Mouse (Mus musculus) liver, postnatal 0 days (tissue): ENCODE data around the gene Gch1. TPM values are rescaled to one million over a fixed set of nuclear protein-coding genes. Genes with fewer than 3 reads are reported as not detected.
A peak's percentile ranks its signal among the peaks of the same experiment; 100 is the strongest.

Experiments
- ATAC-seq: fragments of 200-750 bp; cut with Nextera tagmentation; 2 replicates; pipeline ENCODE4 v1.8.0; 2017; ENCODE audit warnings: mild to moderate bottlenecking, moderate library complexity
- DNase-seq: peaks from one replicate; pipeline ENCODE4 v3.0.0-alpha.2; 2016
- H3K27ac ChIP-seq: fragments of 300-500 bp; sonication (generic); 2 replicates; pipeline ENCODE4 v1.5.1; 2014; ENCODE audit warnings: antibody characterized with exemption, moderate library complexity, mild to moderate bottlenecking, low read depth
- H3K27me3 ChIP-seq: fragments of 300-500 bp; sonication (generic); 2 replicates; pipeline ENCODE4 v1.6.1; 2014; ENCODE audit warnings: low read length, control low read depth, mixed read lengths; ENCODE audit not compliant: insufficient read depth
- H3K36me3 ChIP-seq: fragments of 300-500 bp; sonication (generic); replicated peaks from 2 replicates; pipeline ENCODE4 v1.6.1; 2014; ENCODE audit warnings: mild to moderate bottlenecking, control low read depth, low read length, moderate library complexity, mixed read lengths; ENCODE audit not compliant: insufficient read depth
- H3K4me1 ChIP-seq: fragments of 300-500 bp; sonication (generic); 2 replicates; pipeline ENCODE4 v1.6.1; 2014; ENCODE audit warnings: antibody characterized with exemption, mild to moderate bottlenecking, control low read depth; ENCODE audit not compliant: insufficient read depth
- H3K4me2 ChIP-seq: fragments of 300-500 bp; sonication (generic); 2 replicates; pipeline ENCODE4 v1.6.1; 2014; ENCODE audit warnings: low read depth, mild to moderate bottlenecking, low read length, moderate library complexity, mixed read lengths
- H3K4me3 ChIP-seq: fragments of 300-500 bp; sonication (generic); 2 replicates; pipeline ENCODE4 v1.5.1; 2014; ENCODE audit warnings: low read depth, low read length
- H3K9ac ChIP-seq: fragments of 300-500 bp; sonication (generic); replicated peaks from 2 replicates; pipeline ENCODE4 v1.6.1; 2014; ENCODE audit warnings: mild to moderate bottlenecking, moderate library complexity
- H3K9me3 ChIP-seq: fragments of 300-500 bp; sonication (generic); 2 replicates; pipeline ENCODE4 v1.6.1; 2016; ENCODE audit warnings: mild to moderate bottlenecking, control low read depth, low read length, mixed read lengths
- CTCF ChIP-seq: sonication (generic); IDR thresholded peaks from 2 replicates; pipeline ENCODE4 v1.5.1; 2016; ENCODE audit warnings: antibody characterized with exemption, low read depth
- EP300 ChIP-seq: IDR thresholded peaks from 2 replicates; pipeline ENCODE4 v1.6.1; 2016; ENCODE audit warnings: antibody characterized with exemption, low read depth, mild to moderate bottlenecking
- WGBS: fragments of 180-500 bp; shearing (Covaris S2); extraction: QIAGEN DNeasy Blood & Tissue Kit; methylation state at CpG from one replicate; pipeline ENCODE4 v1.1.7; 2014; ENCODE audit not compliant: insufficient replicate concordance; 5-methylcytosine and 5-hydroxymethylcytosine counted together
- polyA plus RNA-seq: library from polyadenylated mRNA; unstranded; fragments of >200 nt; fragmentation: Nextera tagmentation; extraction: Ambion mirVana; gene quantifications from 2 replicates; pipeline ENCODE4 v1.2.1, GENCODE M21; 2015

The Gch1 gene
- polyA plus RNA-seq, 1 experiment from 2014 or later, result 29.6 TPM

- TF ChIP-seq CTCF, result no peak
- no peak for TF ChIP-seq EP300
- no peak for ATAC-seq
- H3K9ac ChIP-seq, result no peak overlapping the region
- H3K36me3 ChIP-seq, result no peaks in the 10 kb centered on the region
- 61% methylated on average over 1 of the region's 1 CpGs for WGBS
- H3K27ac ChIP-seq, result no peak overlapping the region
- H3K4me1 ChIP-seq, result peaks cover 17% of the 10 kb centered on the region
- H3K4me3 ChIP-seq, result peak overlapping the region; percentile 79
- no peaks in the 10 kb centered on the region for H3K27me3 ChIP-seq
- no peak for DNase-seq
- H3K4me2 ChIP-seq, result peak overlapping the region; percentile 91
- H3K9me3 ChIP-seq, result no peaks in the 10 kb centered on the region
These were observed 2.0 kb downstream of the Gch1 start for GRCm38 (mm10) chr14:47187261-47187660.

- Histone ChIP-seq H3K9me3 (no peaks in the 10 kb centered on the region), H3K4me1 (peaks cover 17% of the 10 kb centered on the region), H3K27me3 (no peaks in the 10 kb centered on the region), H3K9ac (no peak overlapping the region), H3K36me3 (no peaks in the 10 kb centered on the region), H3K4me2 (no peak overlapping the region), H3K27ac (no peak overlapping the region), H3K4me3 (no peak overlapping the region)
- TF ChIP-seq CTCF (no peak), EP300 (no peak)
- DNase-seq (no peak), ATAC-seq (no peak)
- 44% methylated on average over 2 of the region's 2 CpGs for WGBS
These were observed 2.7 kb downstream of the Gch1 start for GRCm38 (mm10) chr14:47186561-47186960.

DNA sequence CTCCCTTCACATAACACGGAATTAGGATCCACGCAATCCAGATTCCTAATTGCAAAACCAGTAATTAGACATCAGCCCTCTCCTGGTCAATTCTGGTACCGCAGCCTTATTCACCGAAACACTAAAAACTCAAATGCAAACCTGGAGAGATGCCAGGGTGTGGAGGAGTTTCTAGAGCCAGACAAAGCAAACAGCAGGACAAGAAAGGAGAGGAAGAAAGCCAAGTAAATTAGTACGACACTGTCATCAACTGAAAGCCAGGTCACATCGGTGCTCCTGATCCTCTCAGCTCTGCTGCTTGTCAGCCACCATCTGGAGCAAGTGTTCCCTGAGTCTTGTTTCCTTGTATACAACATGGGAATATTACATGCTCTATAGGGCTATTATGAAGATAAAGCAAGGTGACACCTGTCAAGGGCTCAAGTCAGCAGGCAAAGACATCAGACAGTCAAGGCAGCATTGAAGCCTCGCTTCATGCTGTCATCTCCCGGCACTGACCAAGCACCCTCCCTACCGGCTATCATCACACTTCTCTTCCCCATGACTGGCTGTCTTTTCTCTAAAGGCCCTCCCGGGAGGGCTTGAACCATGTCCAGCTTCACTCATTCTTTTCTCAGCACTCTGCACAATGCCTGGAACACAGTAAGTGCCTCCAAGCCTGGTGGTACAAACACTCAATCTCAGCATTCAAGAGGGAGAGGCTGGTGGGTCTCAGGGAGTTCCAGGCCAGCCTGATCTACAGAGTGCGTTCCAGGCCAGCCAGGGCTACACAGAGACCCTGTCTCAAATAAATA, 7.5 kb downstream of the Gch1 start:
- TF ChIP-seq CTCF (peak; percentile 70), EP300 (no peak)
- ATAC-seq, result no peak
- Histone ChIP-seq H3K27me3 (no peaks in the 10 kb centered on the region), H3K4me2 (no peak overlapping the region), H3K27ac (no peak overlapping the region), H3K4me1 (peaks cover 3% of the 10 kb centered on the region; the same call in 1 of the 2 replicates), H3K9me3 (no peaks in the 10 kb centered on the region), H3K36me3 (no peaks in the 10 kb centered on the region), H3K9ac (no peak overlapping the region), H3K4me3 (no peak overlapping the region)
- 59% methylated on average over 11 of the region's 11 CpGs for WGBS
- DNase-seq, result peak; percentile 59

GRCm38 (mm10) chr14:47178851-47179250, 10.4 kb downstream of the Gch1 start:
- ATAC-seq (no peak), DNase-seq (no peak)
- WGBS, result 81% methylated on average over 5 of the region's 5 CpGs
- Histone ChIP-seq H3K27ac (no peak overlapping the region), H3K27me3 (no peaks in the 10 kb centered on the region), H3K36me3 (no peaks in the 10 kb centered on the region), H3K9ac (no peak overlapping the region), H3K4me2 (no peak overlapping the region), H3K9me3 (no peaks in the 10 kb centered on the region), H3K4me1 (peaks cover 3% of the 10 kb centered on the region; the same call in 1 of the 2 replicates), H3K4me3 (no peak overlapping the region)
- no peak for TF ChIP-seq EP300
- no peak for TF ChIP-seq CTCF

- DNase-seq, result no peak
- no peaks in the 10 kb centered on the region for H3K36me3 ChIP-seq
- peak overlapping the region; percentile 29; the same call in 1 of the 2 replicates for H3K4me2 ChIP-seq
- no peaks in the 10 kb centered on the region for H3K9me3 ChIP-seq
- H3K4me3 ChIP-seq, result no peak overlapping the region
- H3K27me3 ChIP-seq, result no peaks in the 10 kb centered on the region
- peak; percentile 35 for ATAC-seq
- no peak overlapping the region for H3K9ac ChIP-seq
- TF ChIP-seq CTCF, result no peak
- no peak for TF ChIP-seq EP300
- WGBS, result 41% methylated on average over 13 of the region's 13 CpGs
- H3K4me1 ChIP-seq, result peaks cover 3% of the 10 kb centered on the region; the same call in 1 of the 2 replicates
- no peak overlapping the region for H3K27ac ChIP-seq
These were observed 11.3 kb downstream of the Gch1 start for GRCm38 (mm10) chr14:47177846-47178414.

DNA sequence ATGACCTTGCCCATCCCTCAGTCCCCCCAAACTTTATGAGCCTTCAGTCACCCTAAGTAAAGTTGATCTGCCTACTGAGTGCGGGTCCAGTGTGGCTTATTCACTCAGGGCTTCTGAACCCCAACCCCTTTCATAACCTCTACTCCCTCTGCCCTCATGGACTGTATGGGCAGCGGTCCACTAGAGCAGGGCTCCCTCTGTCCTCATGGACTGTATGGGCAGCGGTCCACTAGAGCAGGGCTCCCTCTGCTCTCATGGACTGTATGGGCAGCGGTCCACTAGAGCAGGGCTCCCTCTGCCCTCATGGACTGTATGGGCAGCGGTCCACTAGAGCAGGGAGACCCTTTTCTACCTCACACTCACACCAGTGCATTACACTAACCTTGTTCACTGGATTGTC, 13.0 kb downstream of the Gch1 start:
- no peak overlapping the region for H3K9ac ChIP-seq
- H3K27me3 ChIP-seq, result no peaks in the 10 kb centered on the region
- H3K27ac ChIP-seq, result no peak overlapping the region
- H3K9me3 ChIP-seq, result no peaks in the 10 kb centered on the region
- H3K4me2 ChIP-seq, result no peak overlapping the region
- H3K36me3 ChIP-seq, result no peaks in the 10 kb centered on the region
- WGBS, result 89% methylated on average over 5 of the region's 5 CpGs
- ATAC-seq (no peak), DNase-seq (no peak)
- TF ChIP-seq EP300, result no peak
- H3K4me1 ChIP-seq, result peaks cover 3% of the 10 kb centered on the region; the same call in 1 of the 2 replicates
- H3K4me3 ChIP-seq, result no peak overlapping the region
